ENCODE assay signal across 11 mouse cellular contexts in the genomic region with DNA sequence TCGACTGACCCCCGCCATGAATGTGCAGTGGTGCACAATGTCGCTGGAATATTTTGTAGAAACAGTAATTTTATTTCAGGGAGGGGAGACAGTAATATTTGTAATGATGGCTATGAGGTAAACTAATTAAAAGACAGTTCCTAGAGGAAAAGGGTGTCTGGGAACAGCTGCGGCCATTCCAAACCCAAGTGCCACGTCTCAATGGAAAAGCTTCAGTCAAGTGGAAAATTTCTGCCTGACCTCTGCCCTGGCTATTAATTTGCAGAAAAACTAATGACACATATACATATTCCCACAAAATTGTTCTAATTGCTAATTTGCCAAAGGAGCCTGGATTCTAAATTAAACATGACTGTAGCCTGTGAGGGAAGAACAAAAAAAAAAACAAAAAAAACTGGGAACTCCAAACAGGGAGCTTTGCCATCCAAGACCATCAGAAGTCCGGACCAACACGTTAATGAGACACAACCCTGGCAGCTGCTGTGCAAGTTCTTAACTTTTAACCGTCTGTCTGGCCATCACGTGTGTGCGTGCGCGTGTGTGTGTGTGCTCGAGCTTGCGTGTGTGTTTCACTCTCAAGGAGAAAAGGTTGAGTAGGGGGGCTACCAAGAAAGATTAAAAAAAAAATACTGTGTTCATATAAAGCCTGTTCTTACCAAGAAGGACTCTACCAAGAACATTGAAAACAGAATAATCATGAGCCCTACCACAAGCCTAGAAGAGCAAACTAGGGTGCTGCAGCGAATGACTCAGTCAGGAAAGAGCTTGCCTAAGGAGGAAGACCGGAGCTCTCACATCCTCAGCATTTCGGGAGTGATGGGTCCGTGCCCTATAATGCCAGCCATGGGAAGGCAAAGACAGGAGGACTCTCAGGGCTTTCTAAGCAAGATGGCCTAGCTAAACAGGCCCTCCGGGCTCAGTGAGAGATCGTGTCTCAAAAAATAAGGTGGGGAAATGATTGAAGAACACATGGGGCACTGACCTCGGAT.
DNase-seq lines count a peak whose midpoint lies in the region; ATAC-seq and TF ChIP-seq lines count a peak whose summit lies in the region.
"Had no signal": no experiment of that assay in that cellular context is flagged by ENCODE, and none has a peak within 500 bp of the region (broad histone marks: within the 10 kb centered on the region; RNA-seq: fewer than 3 reads in every experiment).

No protein-coding gene starts in this region.

- no peaks in the 10 kb centered on the region for H3K9me3 ChIP-seq in intestine, embryonic 14.5 days (ENCODE audit: control insufficient read depth, low read length)
- no peaks in the 10 kb centered on the region for H3K9me3 ChIP-seq in intestine, postnatal 0 days (ENCODE audit: control insufficient read depth)
- no peaks in the 10 kb centered on the region for H3K9me3 ChIP-seq in intestine, embryonic 15.5 days
- H3K9me3 ChIP-seq in stomach, postnatal 0 days (ENCODE audit: control insufficient read depth, low read length): no peaks in the 10 kb centered on the region

- TF ChIP-seq CTCF in intestine, postnatal 0 days (IDR thresholded peaks at IDR 0.05; ENCODE audit: low read depth): no peak
- no peak for TF ChIP-seq CTCF in thymus, adult 2 months (IDR thresholded peaks at IDR 0.05; ENCODE audit: borderline replicate concordance, control insufficient read depth, extremely low read depth, insufficient read depth, low read length, poor library complexity)
- TF ChIP-seq CTCF in stomach, postnatal 0 days (IDR thresholded peaks at IDR 0.05; ENCODE audit: low read depth): no peak
- TF ChIP-seq CTCF in cerebellum, adult 2 months (IDR thresholded peaks at IDR 0.05; ENCODE audit: borderline replicate concordance, insufficient read depth, low read depth, low read length): no peak

- peaks cover 46% of the 10 kb centered on the region for H3K36me3 ChIP-seq in intestine, embryonic 14.5 days (ENCODE audit: control insufficient read depth, insufficient read depth, low read length)
- H3K36me3 ChIP-seq in intestine, postnatal 0 days (ENCODE audit: control insufficient read depth, insufficient read depth): peaks cover 29% of the 10 kb centered on the region
- H3K36me3 ChIP-seq in thymus, adult 2 months (ENCODE audit: control insufficient read depth, insufficient read depth, low read length): peaks cover 56% of the 10 kb centered on the region
- H3K36me3 ChIP-seq in intestine, embryonic 15.5 days: 0 out of 2 replicates have a peak, but pooled peaks cover 2% of the 10 kb centered on the region
- H3K36me3 ChIP-seq in stomach, postnatal 0 days (ENCODE audit: control insufficient read depth, insufficient read depth, low read length): peaks cover 10% of the 10 kb centered on the region

- ATAC-seq in intestine, embryonic 14.5 days (replicated peaks; ENCODE audit: low FRiP score, low TSS enrichment, low read depth): no peak
- no peak for ATAC-seq in intestine, postnatal 0 days
- ATAC-seq in intestine, embryonic 15.5 days: no peak
- ATAC-seq in stomach, postnatal 0 days (ENCODE audit: low FRiP score, low TSS enrichment): no peak
- ATAC-seq: activated CD4-positive, CD25-positive, alpha-beta regulatory T cell, adult 4 months had no signal

- peak overlapping the region; percentile 91 for H3K27ac ChIP-seq in intestine, embryonic 14.5 days (ENCODE audit: low read depth)
- no peak overlapping the region for H3K27ac ChIP-seq in intestine, postnatal 0 days (ENCODE audit: low read depth, low read length)
- H3K27ac ChIP-seq in thymus, adult 2 months (ENCODE audit: control insufficient read depth, insufficient read depth, low read length): peak overlapping the region; percentile 24; the same call in 1 of the 2 replicates
- H3K27ac ChIP-seq in intestine, embryonic 15.5 days: peak overlapping the region; percentile 87; the same call in 1 of the 2 replicates
- peak overlapping the region; percentile 92 for H3K27ac ChIP-seq in stomach, postnatal 0 days (replicated peaks)
- no peak overlapping the region for H3K27ac ChIP-seq in cerebellum, adult 2 months (ENCODE audit: insufficient read depth, low read length)

- TF ChIP-seq EP300 in stomach, postnatal 0 days (optimal IDR thresholded peaks at IDR 0.05): no peak

- H3K4me2 ChIP-seq in intestine, embryonic 14.5 days (ENCODE audit: low read length): no peak overlapping the region
- no peak overlapping the region for H3K4me2 ChIP-seq in intestine, postnatal 0 days (replicated peaks; ENCODE audit: low read depth)
- H3K4me2 ChIP-seq in intestine, embryonic 15.5 days (replicated peaks): no peak overlapping the region
- H3K4me2 ChIP-seq in stomach, postnatal 0 days (replicated peaks; ENCODE audit: low read depth): no peak overlapping the region

- peaks cover 36% of the 10 kb centered on the region for H3K4me1 ChIP-seq in intestine, embryonic 14.5 days (replicated peaks; ENCODE audit: control insufficient read depth, insufficient read depth, low read length)
- 0 out of 2 replicates have a peak, but pooled peaks cover 7% of the 10 kb centered on the region for H3K4me1 ChIP-seq in intestine, postnatal 0 days (replicated peaks; ENCODE audit: control insufficient read depth, insufficient read depth, low read length)
- H3K4me1 ChIP-seq in thymus, adult 2 months (replicated peaks; ENCODE audit: control insufficient read depth, insufficient read depth, low read length): no peaks in the 10 kb centered on the region
- peaks cover 33% of the 10 kb centered on the region for H3K4me1 ChIP-seq in intestine, embryonic 15.5 days (replicated peaks)
- peaks cover 20% of the 10 kb centered on the region for H3K4me1 ChIP-seq in stomach, postnatal 0 days (replicated peaks; ENCODE audit: control insufficient read depth, insufficient read depth)
- no peaks in the 10 kb centered on the region for H3K4me1 ChIP-seq in cerebellum, adult 2 months (ENCODE audit: control insufficient read depth, insufficient read depth, low read length)

- TF ChIP-seq POLR2A in thymus, adult 2 months (IDR thresholded peaks at IDR 0.05; ENCODE audit: control insufficient read depth, extremely low read depth, insufficient read depth, low read length, poor library complexity): no peak
- no peak for TF ChIP-seq POLR2A in cerebellum, adult 2 months (IDR thresholded peaks at IDR 0.05; ENCODE audit: borderline replicate concordance, insufficient read depth, low read length)

- 85% methylated on average over 21 of the region's 21 CpGs for WGBS in intestine, embryonic 14.5 days
- WGBS in intestine, postnatal 0 days: 86% methylated on average over 21 of the region's 21 CpGs
- WGBS in thymus, adult 2 months: 96% methylated on average over 21 of the region's 21 CpGs
- 84% methylated on average over 21 of the region's 21 CpGs for WGBS in intestine, embryonic 15.5 days
- WGBS in stomach, postnatal 0 days: 72% methylated on average over 21 of the region's 21 CpGs
- WGBS in cerebellum, adult 2 months: 80% methylated on average over 21 of the region's 21 CpGs

- no peak overlapping the region for H3K4me3 ChIP-seq in intestine, embryonic 14.5 days (ENCODE audit: low read depth, low read length)
- no peak overlapping the region for H3K4me3 ChIP-seq in intestine, postnatal 0 days (ENCODE audit: low read depth, low read length)
- no peak overlapping the region for H3K4me3 ChIP-seq in thymus, adult 2 months (ENCODE audit: control insufficient read depth, insufficient read depth, low read length)
- no peak overlapping the region for H3K4me3 ChIP-seq in intestine, embryonic 15.5 days (replicated peaks)
- H3K4me3 ChIP-seq in stomach, postnatal 0 days (ENCODE audit: low read depth, low read length): no peak overlapping the region
- H3K4me3 ChIP-seq in cerebellum, adult 2 months (replicated peaks; ENCODE audit: insufficient read depth, low read depth, low read length): no peak overlapping the region

- no peak for DNase-seq in intestine, embryonic 14.5 days (ENCODE audit: low spot score)
- DNase-seq in thymus, adult 2 months: no peak
- no peak for DNase-seq in thymus, postnatal 36 days
- no peak for DNase-seq in stomach, postnatal 0 days (ENCODE audit: low spot score)
- no peak for DNase-seq in cerebellum, adult 2 months
- DNase-seq in layer of hippocampus, postnatal 36 days: no peak
- DNase-seq: heart, postnatal 14 days; lung, postnatal 10 days had no signal

- H3K9ac ChIP-seq in intestine, embryonic 14.5 days (ENCODE audit: low read length): no peak overlapping the region
- no peak overlapping the region for H3K9ac ChIP-seq in intestine, postnatal 0 days (ENCODE audit: low read depth, low read length)
- no peak overlapping the region for H3K9ac ChIP-seq in intestine, embryonic 15.5 days
- 0 out of 2 replicates have a peak overlapping the region, but pooled peaks have one; percentile 23 for H3K9ac ChIP-seq in stomach, postnatal 0 days (ENCODE audit: low read length)

- H3K27me3 ChIP-seq in intestine, embryonic 14.5 days (replicated peaks; ENCODE audit: control insufficient read depth, insufficient read depth, low read length): no peaks in the 10 kb centered on the region
- no peaks in the 10 kb centered on the region for H3K27me3 ChIP-seq in intestine, postnatal 0 days (replicated peaks; ENCODE audit: control insufficient read depth, insufficient read depth, low read length)
- H3K27me3 ChIP-seq in thymus, adult 2 months (ENCODE audit: control insufficient read depth, insufficient read depth, low read length): no peaks in the 10 kb centered on the region
- H3K27me3 ChIP-seq in intestine, embryonic 15.5 days (replicated peaks): no peaks in the 10 kb centered on the region
- no peaks in the 10 kb centered on the region for H3K27me3 ChIP-seq in stomach, postnatal 0 days (ENCODE audit: control insufficient read depth, insufficient read depth, low read length)
- no peaks in the 10 kb centered on the region for H3K27me3 ChIP-seq in cerebellum, adult 2 months (ENCODE audit: control insufficient read depth, insufficient read depth, low read length)

Comparison
In these comparisons a context has a peak if more than half of its experiments do, and no peak if none do; other contexts are left out.
1. H3K27ac ChIP-seq: peak in intestine, embryonic 14.5 days (single experiment), thymus, adult 2 months (single experiment), intestine, embryonic 15.5 days (single experiment) and stomach, postnatal 0 days (single experiment); none in intestine, postnatal 0 days (single experiment) and cerebellum, adult 2 months (single experiment).